Mouse (Mus musculus): ENCODE measurements at regions not wholly inside any gene's neighbourhood (a gene's known extent, or its start where the extent isn't known, plus 50 kb on each side); places are given as distances from the start of the nearest gene placed in this dataset.

GRCm38 (mm10) chr6:106903953-106904683 is 104.2 kb upstream of the Crbn start:
- TF ChIP-seq POLR2A (IDR thresholded peaks at IDR 0.05; ENCODE audit: borderline replicate concordance, insufficient read depth, low read length) (no peak), CTCF (IDR thresholded peaks at IDR 0.05; ENCODE audit: borderline replicate concordance, insufficient read depth, low read depth, low read length) (no peak)
